Mouse (Mus musculus) liver, adult 2 months (tissue): Measurements from ENCODE around the gene Nol3.
A peak's percentile ranks its signal among the peaks of the same experiment; 100 is the strongest.

Experiments
- CTCF ChIP-seq: fragments of 200-500 bp; IDR thresholded peaks from 2 replicates; pipeline ENCODE4 v1.5.1; 2011; ENCODE audit warnings: low read depth, low read length, control low read depth
- POLR2A ChIP-seq: fragments of 200-500 bp; IDR thresholded peaks from 2 replicates; pipeline ENCODE4 v1.6.1; 2011; ENCODE audit warnings: low read length, control low read depth; ENCODE audit not compliant: insufficient read depth; ENCODE audit errors: extremely low read depth

DNA sequence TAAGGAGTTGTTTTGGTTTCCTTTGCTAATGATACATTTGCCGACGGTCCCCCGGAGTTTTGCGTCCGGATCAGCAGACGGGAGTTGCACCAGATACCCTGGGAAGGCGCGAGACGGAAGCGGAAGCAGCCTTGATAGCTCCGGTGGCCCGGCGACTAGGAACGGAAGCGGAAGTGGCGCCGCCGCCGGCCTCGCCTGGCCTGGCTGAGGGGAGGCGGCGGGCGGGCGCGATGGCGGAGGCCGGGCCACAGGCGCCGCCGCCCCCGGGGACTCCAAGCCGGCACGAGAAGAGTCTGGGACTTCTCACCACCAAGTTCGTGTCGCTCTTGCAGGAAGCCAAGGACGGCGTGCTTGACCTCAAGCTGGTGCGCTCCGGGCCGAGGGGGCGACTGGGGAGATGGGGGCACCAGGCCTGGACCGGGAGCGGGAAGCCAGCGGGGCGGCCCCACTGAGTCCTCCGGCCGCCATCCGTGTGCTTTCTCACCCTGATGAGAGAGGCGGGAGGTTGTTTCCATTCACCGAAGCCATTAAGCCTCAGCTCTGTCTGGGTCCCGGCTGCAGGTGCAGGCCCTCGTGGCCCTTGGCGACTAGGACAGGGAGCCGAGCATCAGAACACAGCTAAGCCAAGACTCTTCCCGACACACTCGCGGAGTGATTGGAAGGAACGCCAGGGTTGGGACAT is 21.7 kb downstream of the Nol3 start, which contains the start of gene E2f4:
- no peak for TF ChIP-seq CTCF
- 0 out of 2 replicates have a peak, but pooled peaks have one; percentile 52 for TF ChIP-seq POLR2A
